Mouse (Mus musculus) left cerebral cortex, adult 11 months (tissue): Measurements from ENCODE around the gene Pcbp4.

Source experiments
- DNase-seq: peaks from one replicate; pipeline ENCODE4 v3.0.0; 2022; ENCODE audit warnings: low spot score

Pcbp4 gene

GRCm38 (mm10) chr9:106447348-106447747 is 5.7 kb upstream of the Pcbp4 start, which contains the start of the genes Abhd14b and Abhd14a:
Gene Abhd14b, plus strand, starts transcription at chr9:106447459.
Gene Abhd14a, minus strand, starts transcription at chr9:106447678.
- DNase-seq = peak; percentile 88

- no peak for DNase-seq
These were observed 5.1 kb upstream of the Pcbp4 start for GRCm38 (mm10) chr9:106447951-106448350.

- no peak for DNase-seq
These were observed 4.5 kb upstream of the Pcbp4 start for GRCm38 (mm10) chr9:106448498-106449031.

- DNase-seq = no peak
These were observed 3.1 kb upstream of the Pcbp4 start for GRCm38 (mm10) chr9:106449947-106450346.

GRCm38 (mm10) chr9:106450661-106451060 is 2.4 kb upstream of the Pcbp4 start:
- no peak for DNase-seq

GRCm38 (mm10) chr9:106451298-106451697 is 1.8 kb upstream of the Pcbp4 start:
- no peak for DNase-seq

- DNase-seq = no peak
These were observed 1.2 kb upstream of the Pcbp4 start for GRCm38 (mm10) chr9:106451899-106452298.

GRCm38 (mm10) chr9:106452351-106452750 is 740 bp upstream of the Pcbp4 start:
- no peak for DNase-seq

GRCm38 (mm10) chr9:106452821-106453220 is 270 bp upstream of the Pcbp4 start:
- no peak for DNase-seq

GRCm38 (mm10) chr9:106454071-106454761 is 1.1 kb downstream of the Pcbp4 start:
- DNase-seq = no peak

GRCm38 (mm10) chr9:106454888-106455681 is 2.0 kb downstream of the Pcbp4 start:
- no peak for DNase-seq

GRCm38 (mm10) chr9:106456325-106457162 is 3.5 kb downstream of the Pcbp4 start:
- no peak for DNase-seq

GRCm38 (mm10) chr9:106457163-106457559 is 4.1 kb downstream of the Pcbp4 start:
- no peak for DNase-seq

GRCm38 (mm10) chr9:106457920-106458319 is 4.8 kb downstream of the Pcbp4 start:
- DNase-seq = no peak

- no peak for DNase-seq
These were observed 6.9 kb downstream of the Pcbp4 start for GRCm38 (mm10) chr9:106459946-106460345.

GRCm38 (mm10) chr9:106460401-106461025 is 7.4 kb downstream of the Pcbp4 start:
- DNase-seq = no peak

- no peak for DNase-seq
These were observed 7.9 kb downstream of the Pcbp4 start for GRCm38 (mm10) chr9:106461026-106461415.

- no peak for DNase-seq
These were observed 8.7 kb downstream of the Pcbp4 start for GRCm38 (mm10) chr9:106461641-106462429.

- no peak for DNase-seq
These were observed 9.3 kb downstream of the Pcbp4 start for GRCm38 (mm10) chr9:106462430-106462800.

GRCm38 (mm10) chr9:106463122-106464063 is 10.3 kb downstream of the Pcbp4 start:
- DNase-seq = no peak
